In genomic region chr3:99954039-99954602, GRCm38 (mm10) we compare ENCODE assay signal across 24 mouse cellular contexts.
A peak's percentile ranks its signal among the peaks of the same experiment; 100 is the strongest.
DNase-seq lines count a peak whose midpoint lies in the region; ATAC-seq and TF ChIP-seq lines count a peak whose summit lies in the region.
"Had no signal": no experiment of that assay in that cellular context is flagged by ENCODE, and none has a peak within 500 bp of the region (broad histone marks: within the 10 kb centered on the region; RNA-seq: fewer than 3 reads in every experiment).

No protein-coding gene starts in this region.

- no peaks in the 10 kb centered on the region for H3K36me3 ChIP-seq in embryonic facial prominence, embryonic 13.5 days
- H3K36me3 ChIP-seq in embryonic facial prominence, embryonic 10.5 days (replicated peaks): no peaks in the 10 kb centered on the region
- no peaks in the 10 kb centered on the region for H3K36me3 ChIP-seq in limb, embryonic 11.5 days (ENCODE audit: control insufficient read depth, insufficient read depth, low read length)
- H3K36me3 ChIP-seq in limb, embryonic 14.5 days (ENCODE audit: control insufficient read depth, insufficient read depth, low read length): no peaks in the 10 kb centered on the region
- H3K36me3 ChIP-seq in kidney, embryonic 15.5 days: no peaks in the 10 kb centered on the region
- H3K36me3 ChIP-seq: embryonic facial prominence, embryonic 12.5 days; forebrain, embryonic 12.5 days; forebrain, embryonic 15.5 days; hindbrain, embryonic 12.5 days; hindbrain, embryonic 15.5 days; intestine, embryonic 15.5 days had no signal

- no peak overlapping the region; the same call in 1 of the 2 replicates for H3K4me2 ChIP-seq in embryonic facial prominence, embryonic 13.5 days
- H3K4me2 ChIP-seq in limb, embryonic 11.5 days (ENCODE audit: low read depth, severe bottlenecking): no peak overlapping the region
- 0 out of 2 replicates have a peak overlapping the region, but pooled peaks have one; percentile 5 for H3K4me2 ChIP-seq in limb, embryonic 14.5 days (replicated peaks; ENCODE audit: low read depth, low read length, severe bottlenecking)
- no peak overlapping the region for H3K4me2 ChIP-seq in kidney, embryonic 15.5 days
- H3K4me2 ChIP-seq: embryonic facial prominence, embryonic 12.5 days; forebrain, embryonic 12.5 days; forebrain, embryonic 15.5 days; heart, embryonic 11.5 days; hindbrain, embryonic 12.5 days; hindbrain, embryonic 15.5 days; intestine, embryonic 15.5 days had no signal

- no peak for TF ChIP-seq POLR2A in embryonic fibroblast, embryonic 13.5 days (IDR thresholded peaks at IDR 0.05; ENCODE audit: low read depth, low read length)
- no peak for TF ChIP-seq POLR2A in limb, embryonic 14.5 days (IDR thresholded peaks at IDR 0.05; ENCODE audit: borderline replicate concordance, extremely low read depth, insufficient read depth, insufficient read length)
- no peak for TF ChIP-seq POLR2A in cerebellum, adult 2 months (IDR thresholded peaks at IDR 0.05; ENCODE audit: borderline replicate concordance, insufficient read depth, low read length)

- H3K9ac ChIP-seq in embryonic facial prominence, embryonic 13.5 days: no peak overlapping the region
- no peak overlapping the region for H3K9ac ChIP-seq in limb, embryonic 11.5 days (ENCODE audit: low read length)
- H3K9ac ChIP-seq in limb, embryonic 14.5 days (ENCODE audit: low read depth, low read length, severe bottlenecking): no peak overlapping the region
- H3K9ac ChIP-seq in kidney, embryonic 15.5 days: no peak overlapping the region
- H3K9ac ChIP-seq: embryonic facial prominence, embryonic 12.5 days; forebrain, embryonic 12.5 days; forebrain, embryonic 15.5 days; hindbrain, embryonic 12.5 days; hindbrain, embryonic 15.5 days; intestine, embryonic 15.5 days had no signal

- H3K4me1 ChIP-seq in embryonic facial prominence, embryonic 13.5 days: peaks cover 13% of the 10 kb centered on the region
- peaks cover 13% of the 10 kb centered on the region for H3K4me1 ChIP-seq in embryonic facial prominence, embryonic 10.5 days
- 0 out of 2 replicates have a peak, but pooled peaks cover 2% of the 10 kb centered on the region for H3K4me1 ChIP-seq in embryonic fibroblast, embryonic 13.5 days (ENCODE audit: control insufficient read depth, insufficient read depth, low read length)
- H3K4me1 ChIP-seq in limb, embryonic 11.5 days (ENCODE audit: control insufficient read depth, insufficient read depth, low read length): peaks cover 7% of the 10 kb centered on the region; the same call in 1 of the 2 replicates
- H3K4me1 ChIP-seq in limb, embryonic 14.5 days (ENCODE audit: control insufficient read depth, insufficient read depth, low read length): peaks cover 13% of the 10 kb centered on the region
- H3K4me1 ChIP-seq in kidney, embryonic 15.5 days: no peaks in the 10 kb centered on the region
- no peaks in the 10 kb centered on the region for H3K4me1 ChIP-seq in cerebellum, adult 2 months (ENCODE audit: control insufficient read depth, insufficient read depth, low read length)
- H3K4me1 ChIP-seq: forebrain, embryonic 12.5 days; forebrain, embryonic 15.5 days; hindbrain, embryonic 12.5 days; hindbrain, embryonic 15.5 days; intestine, embryonic 15.5 days had no signal

- no peaks in the 10 kb centered on the region for H3K27me3 ChIP-seq in embryonic facial prominence, embryonic 13.5 days
- no peaks in the 10 kb centered on the region for H3K27me3 ChIP-seq in embryonic facial prominence, embryonic 10.5 days (replicated peaks; ENCODE audit: low read depth, poor library complexity, severe bottlenecking)
- H3K27me3 ChIP-seq in limb, embryonic 11.5 days (ENCODE audit: control insufficient read depth, insufficient read depth, low read length): no peaks in the 10 kb centered on the region
- H3K27me3 ChIP-seq in limb, embryonic 14.5 days (ENCODE audit: control insufficient read depth, insufficient read depth, low read length): no peaks in the 10 kb centered on the region
- no peaks in the 10 kb centered on the region for H3K27me3 ChIP-seq in kidney, embryonic 15.5 days
- H3K27me3 ChIP-seq in cerebellum, adult 2 months (ENCODE audit: control insufficient read depth, insufficient read depth, low read length): no peaks in the 10 kb centered on the region
- H3K27me3 ChIP-seq: embryonic facial prominence, embryonic 12.5 days; forebrain, embryonic 12.5 days; forebrain, embryonic 15.5 days; hindbrain, embryonic 12.5 days; hindbrain, embryonic 15.5 days; intestine, embryonic 15.5 days had no signal

- ATAC-seq in embryonic facial prominence, embryonic 13.5 days (ENCODE audit: insufficient number of reproducible peaks, insufficient read depth, low FRiP score, low TSS enrichment, low read depth): no peak
- ATAC-seq in limb, embryonic 11.5 days (ENCODE audit: insufficient number of reproducible peaks, low FRiP score, low TSS enrichment, low read depth): peak; percentile 51; the same call in 1 of the 2 replicates
- ATAC-seq in limb, embryonic 14.5 days (ENCODE audit: low FRiP score, low read depth): peak; percentile 71
- no peak for ATAC-seq in kidney, embryonic 15.5 days (replicated peaks; ENCODE audit: low FRiP score)
- ATAC-seq: activated CD4-positive, CD25-positive, alpha-beta regulatory T cell, adult 4 months; forebrain, embryonic 15.5 days; intestine, embryonic 15.5 days had no signal

- H3K9me3 ChIP-seq in embryonic facial prominence, embryonic 13.5 days: no peaks in the 10 kb centered on the region
- no peaks in the 10 kb centered on the region for H3K9me3 ChIP-seq in embryonic facial prominence, embryonic 10.5 days
- no peaks in the 10 kb centered on the region for H3K9me3 ChIP-seq in limb, embryonic 11.5 days (ENCODE audit: control insufficient read depth, low read length)
- no peaks in the 10 kb centered on the region for H3K9me3 ChIP-seq in limb, embryonic 14.5 days (ENCODE audit: control insufficient read depth, low read length)
- H3K9me3 ChIP-seq in kidney, embryonic 15.5 days (replicated peaks): no peaks in the 10 kb centered on the region
- H3K9me3 ChIP-seq: embryonic facial prominence, embryonic 12.5 days; forebrain, embryonic 12.5 days; forebrain, embryonic 15.5 days; hindbrain, embryonic 12.5 days; hindbrain, embryonic 15.5 days; intestine, embryonic 15.5 days had no signal

- peak overlapping the region; percentile 44 for H3K27ac ChIP-seq in embryonic facial prominence, embryonic 13.5 days
- no peak overlapping the region for H3K27ac ChIP-seq in embryonic facial prominence, embryonic 10.5 days (replicated peaks)
- peak overlapping the region; percentile 24; the same call in 1 of the 2 replicates for H3K27ac ChIP-seq in embryonic fibroblast, embryonic 13.5 days (ENCODE audit: insufficient read depth, low read length)
- no peak overlapping the region for H3K27ac ChIP-seq in limb, embryonic 11.5 days (replicated peaks; ENCODE audit: low read depth, low read length)
- no peak overlapping the region for H3K27ac ChIP-seq in limb, embryonic 14.5 days (replicated peaks; ENCODE audit: low read depth, low read length)
- no peak overlapping the region for H3K27ac ChIP-seq in kidney, embryonic 15.5 days
- no peak overlapping the region for H3K27ac ChIP-seq in cerebellum, adult 2 months (ENCODE audit: insufficient read depth, low read length)
- H3K27ac ChIP-seq: embryonic facial prominence, embryonic 12.5 days; forebrain, embryonic 12.5 days; forebrain, embryonic 15.5 days; hindbrain, embryonic 12.5 days; hindbrain, embryonic 15.5 days; intestine, embryonic 15.5 days had no signal

- H3K4me3 ChIP-seq in embryonic facial prominence, embryonic 13.5 days: no peak overlapping the region
- H3K4me3 ChIP-seq in embryonic facial prominence, embryonic 10.5 days: no peak overlapping the region
- H3K4me3 ChIP-seq in embryonic fibroblast, embryonic 13.5 days (ENCODE audit: insufficient read depth, low read length): no peak overlapping the region
- no peak overlapping the region for H3K4me3 ChIP-seq in limb, embryonic 11.5 days (ENCODE audit: low read depth, low read length)
- H3K4me3 ChIP-seq in limb, embryonic 14.5 days (replicated peaks; ENCODE audit: low read length): no peak overlapping the region
- H3K4me3 ChIP-seq in kidney, embryonic 15.5 days (replicated peaks): no peak overlapping the region
- no peak overlapping the region for H3K4me3 ChIP-seq in cerebellum, adult 2 months (replicated peaks; ENCODE audit: insufficient read depth, low read depth, low read length)
- H3K4me3 ChIP-seq: embryonic facial prominence, embryonic 12.5 days; erythroblast, embryonic 14.5 days; forebrain, embryonic 12.5 days; forebrain, embryonic 15.5 days; hindbrain, embryonic 12.5 days; hindbrain, embryonic 15.5 days; intestine, embryonic 15.5 days had no signal

- WGBS in embryonic facial prominence, embryonic 13.5 days: 59% methylated on average over 9 of the region's 9 CpGs
- 86% methylated on average over 9 of the region's 9 CpGs for WGBS in embryonic facial prominence, embryonic 10.5 days
- WGBS in limb, embryonic 11.5 days: 38% methylated on average over 9 of the region's 9 CpGs
- WGBS in limb, embryonic 14.5 days: 28% methylated on average over 9 of the region's 9 CpGs
- 62% methylated on average over 9 of the region's 9 CpGs for whole genome bisulfite sequencing in kidney, embryonic 15.5 days
- WGBS in cerebellum, adult 2 months: 84% methylated on average over 9 of the region's 9 CpGs

- TF ChIP-seq CTCF in embryonic fibroblast, embryonic 13.5 days (IDR thresholded peaks at IDR 0.05; ENCODE audit: borderline replicate concordance, insufficient read depth, low read length): no peak
- TF ChIP-seq CTCF in cerebellum, adult 2 months (IDR thresholded peaks at IDR 0.05; ENCODE audit: borderline replicate concordance, insufficient read depth, low read depth, low read length): no peak

- no peak for DNase-seq in embryonic facial prominence, embryonic 10.5 days (ENCODE audit: low spot score)
- DNase-seq in limb, embryonic 11.5 days (ENCODE audit: low spot score): peak; percentile 46
- DNase-seq in limb, embryonic 14.5 days (ENCODE audit: low spot score): peak; percentile 45
- no peak for DNase-seq in cerebellum, postnatal 10 days
- DNase-seq in cerebellum, adult 2 months: no peak
- DNase-seq: adrenal gland, adult 8-10 months; adrenal gland, postnatal 25 days; cerebellum, adult 18-20 months; cerebellum, adult 9-11 months; cerebellum, postnatal 36 days; gastrocnemius, postnatal 25 days; kidney, adult 11 months had no signal

Comparison
In these comparisons a context has a peak if more than half of its experiments do, and no peak if none do; other contexts are left out.
1. H3K27ac ChIP-seq: peak in embryonic facial prominence, embryonic 13.5 days (single experiment) and embryonic fibroblast, embryonic 13.5 days (single experiment); none in embryonic facial prominence, embryonic 10.5 days (single experiment), limb, embryonic 11.5 days (single experiment), limb, embryonic 14.5 days (single experiment), kidney, embryonic 15.5 days (single experiment) and cerebellum, adult 2 months (single experiment).
2. ATAC-seq: peak in limb, embryonic 11.5 days (single experiment) and limb, embryonic 14.5 days (single experiment); none in embryonic facial prominence, embryonic 13.5 days (single experiment) and kidney, embryonic 15.5 days (single experiment).
3. DNase-seq: peak in limb, embryonic 11.5 days (single experiment) and limb, embryonic 14.5 days (single experiment); none in embryonic facial prominence, embryonic 10.5 days (single experiment), cerebellum, postnatal 10 days (0 of 2) and cerebellum, adult 2 months (0 of 2).